Mouse (Mus musculus): ENCODE results near the gene Calu.

Gene Calu

GRCm38 (mm10) chr6:29347665-29348370 lies at the start of gene Calu:
Calu (plus strand) TSS chr6:29348069.
- H3K9me3 ChIP-seq (ENCODE audit: low read length): no peaks in the 10 kb centered on the region
- no peaks in the 10 kb centered on the region for H3K36me3 ChIP-seq (ENCODE audit: insufficient read depth, low read length)
- peaks cover 38% of the 10 kb centered on the region for H3K4me1 ChIP-seq (replicated peaks; ENCODE audit: low read depth, low read length)
- peaks cover 5% of the 10 kb centered on the region for H3K27me3 ChIP-seq (ENCODE audit: insufficient read depth, low read length)
- no peak for TF ChIP-seq NANOG (IDR thresholded peaks at IDR 0.05; ENCODE audit: borderline replicate concordance, low read length)
- no peak for TF ChIP-seq CTCF (conservative IDR thresholded peaks at IDR 0.05; ENCODE audit: low read length)
- TF ChIP-seq POU5F1 (IDR thresholded peaks at IDR 0.05; ENCODE audit: borderline replicate concordance, low read length): no peak
- peak within 1 kb of the TSS; percentile 98 for H3K4me3 ChIP-seq (replicated peaks; ENCODE audit: low read length)

GRCm38 (mm10) chr6:29299112-29299511 lies 48.8 kb upstream of the Calu start:
- TF ChIP-seq CTCF (conservative IDR thresholded peaks at IDR 0.05; ENCODE audit: low read length) (no peak), NANOG (IDR thresholded peaks at IDR 0.05; ENCODE audit: borderline replicate concordance, low read length) (no peak), POU5F1 (IDR thresholded peaks at IDR 0.05; ENCODE audit: borderline replicate concordance, low read length) (no peak)
- Histone ChIP-seq H3K36me3 (ENCODE audit: insufficient read depth, low read length) (no peaks in the 10 kb centered on the region), H3K4me1 (replicated peaks; ENCODE audit: low read depth, low read length) (peaks cover 18% of the 10 kb centered on the region), H3K4me3 (replicated peaks; ENCODE audit: low read length) (no peak overlapping the region), H3K9me3 (ENCODE audit: low read length) (no peaks in the 10 kb centered on the region), H3K27me3 (ENCODE audit: insufficient read depth, low read length) (0 out of 2 replicates have a peak, but pooled peaks cover 8% of the 10 kb centered on the region)

DNA sequence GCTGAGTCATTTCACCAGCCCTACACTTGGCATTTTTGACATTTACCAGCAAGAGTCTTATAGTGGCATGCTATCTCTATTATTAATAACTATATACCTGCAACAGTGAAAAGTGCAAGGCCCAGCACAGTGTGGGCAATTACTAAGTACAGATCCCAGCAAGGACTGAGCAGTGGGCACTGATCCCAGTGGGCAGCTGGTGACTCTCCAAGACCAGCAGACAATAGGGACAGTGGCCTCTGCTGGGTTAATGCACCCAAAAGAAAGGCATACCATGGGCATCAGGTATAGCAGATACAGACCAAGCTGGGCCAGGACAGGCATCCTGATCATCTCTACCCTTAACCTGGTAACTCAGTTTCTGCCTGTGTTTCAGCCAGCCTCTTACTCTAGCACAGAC lies 44.6 kb upstream of the Calu start:
- no peaks in the 10 kb centered on the region for H3K9me3 ChIP-seq (ENCODE audit: low read length)
- 0 out of 2 replicates have a peak, but pooled peaks cover 8% of the 10 kb centered on the region for H3K27me3 ChIP-seq (ENCODE audit: insufficient read depth, low read length)
- peaks cover 4% of the 10 kb centered on the region; the same call in 1 of the 2 replicates for H3K4me1 ChIP-seq (replicated peaks; ENCODE audit: low read depth, low read length)
- no peak overlapping the region for H3K4me3 ChIP-seq (replicated peaks; ENCODE audit: low read length)
- no peaks in the 10 kb centered on the region for H3K36me3 ChIP-seq (ENCODE audit: insufficient read depth, low read length)
- TF ChIP-seq POU5F1 (IDR thresholded peaks at IDR 0.05; ENCODE audit: borderline replicate concordance, low read length): no peak

GRCm38 (mm10) chr6:29303726-29304125 lies 44.1 kb upstream of the Calu start:
- Histone ChIP-seq H3K27me3 (ENCODE audit: insufficient read depth, low read length) (0 out of 2 replicates have a peak, but pooled peaks cover 8% of the 10 kb centered on the region), H3K9me3 (ENCODE audit: low read length) (no peaks in the 10 kb centered on the region)
- TF ChIP-seq CTCF (conservative IDR thresholded peaks at IDR 0.05; ENCODE audit: low read length): peak; percentile 28; the same call in 1 of the 2 replicates
- TF ChIP-seq NANOG (IDR thresholded peaks at IDR 0.05; ENCODE audit: borderline replicate concordance, low read length): no peak
- TF ChIP-seq POU5F1 (IDR thresholded peaks at IDR 0.05; ENCODE audit: borderline replicate concordance, low read length): no peak

GRCm38 (mm10) chr6:29305462-29305861 lies 42.4 kb upstream of the Calu start:
- TF ChIP-seq NANOG (IDR thresholded peaks at IDR 0.05; ENCODE audit: borderline replicate concordance, low read length) (no peak), CTCF (conservative IDR thresholded peaks at IDR 0.05; ENCODE audit: low read length) (peak; percentile 71), POU5F1 (IDR thresholded peaks at IDR 0.05; ENCODE audit: borderline replicate concordance, low read length) (no peak)
- no peaks in the 10 kb centered on the region for H3K36me3 ChIP-seq (ENCODE audit: insufficient read depth, low read length)
- 0 out of 2 replicates have a peak, but pooled peaks cover 6% of the 10 kb centered on the region for H3K27me3 ChIP-seq (ENCODE audit: insufficient read depth, low read length)

More at GRCm38 (mm10) chr6:29303726-29304125, 44.1 kb upstream of the Calu start:
- Histone ChIP-seq H3K4me1 (replicated peaks; ENCODE audit: low read depth, low read length) (peaks cover 7% of the 10 kb centered on the region), H3K36me3 (ENCODE audit: insufficient read depth, low read length) (no peaks in the 10 kb centered on the region), H3K4me3 (replicated peaks; ENCODE audit: low read length) (no peak overlapping the region)

GRCm38 (mm10) chr6:29308846-29309605 lies 38.8 kb upstream of the Calu start:
- TF ChIP-seq CTCF (conservative IDR thresholded peaks at IDR 0.05; ENCODE audit: low read length): no peak
- no peak for TF ChIP-seq POU5F1 (IDR thresholded peaks at IDR 0.05; ENCODE audit: borderline replicate concordance, low read length)
- no peak overlapping the region for H3K4me3 ChIP-seq (replicated peaks; ENCODE audit: low read length)
- no peaks in the 10 kb centered on the region for H3K36me3 ChIP-seq (ENCODE audit: insufficient read depth, low read length)
- peaks cover 14% of the 10 kb centered on the region for H3K4me1 ChIP-seq (replicated peaks; ENCODE audit: low read depth, low read length)
- H3K9me3 ChIP-seq (ENCODE audit: low read length): no peaks in the 10 kb centered on the region
- no peaks in the 10 kb centered on the region for H3K27me3 ChIP-seq (ENCODE audit: insufficient read depth, low read length)

More at GRCm38 (mm10) chr6:29305462-29305861, 42.4 kb upstream of the Calu start:
- H3K9me3 ChIP-seq (ENCODE audit: low read length): no peaks in the 10 kb centered on the region
- no peak overlapping the region for H3K4me3 ChIP-seq (replicated peaks; ENCODE audit: low read length)
- peaks cover 14% of the 10 kb centered on the region for H3K4me1 ChIP-seq (replicated peaks; ENCODE audit: low read depth, low read length)

- H3K36me3 ChIP-seq (ENCODE audit: insufficient read depth, low read length): no peaks in the 10 kb centered on the region
- H3K4me1 ChIP-seq (replicated peaks; ENCODE audit: low read depth, low read length): peaks cover 6% of the 10 kb centered on the region
- H3K4me3 ChIP-seq (replicated peaks; ENCODE audit: low read length): no peak overlapping the region
- no peak for TF ChIP-seq CTCF (conservative IDR thresholded peaks at IDR 0.05; ENCODE audit: low read length)
- no peak for TF ChIP-seq NANOG (IDR thresholded peaks at IDR 0.05; ENCODE audit: borderline replicate concordance, low read length)
- TF ChIP-seq POU5F1 (IDR thresholded peaks at IDR 0.05; ENCODE audit: borderline replicate concordance, low read length): no peak
- H3K27me3 ChIP-seq (ENCODE audit: insufficient read depth, low read length): peaks cover 3% of the 10 kb centered on the region; the same call in 1 of the 2 replicates
- H3K9me3 ChIP-seq (ENCODE audit: low read length): no peaks in the 10 kb centered on the region
These were observed 34.1 kb upstream of the Calu start for GRCm38 (mm10) chr6:29313690-29314202.

DNA sequence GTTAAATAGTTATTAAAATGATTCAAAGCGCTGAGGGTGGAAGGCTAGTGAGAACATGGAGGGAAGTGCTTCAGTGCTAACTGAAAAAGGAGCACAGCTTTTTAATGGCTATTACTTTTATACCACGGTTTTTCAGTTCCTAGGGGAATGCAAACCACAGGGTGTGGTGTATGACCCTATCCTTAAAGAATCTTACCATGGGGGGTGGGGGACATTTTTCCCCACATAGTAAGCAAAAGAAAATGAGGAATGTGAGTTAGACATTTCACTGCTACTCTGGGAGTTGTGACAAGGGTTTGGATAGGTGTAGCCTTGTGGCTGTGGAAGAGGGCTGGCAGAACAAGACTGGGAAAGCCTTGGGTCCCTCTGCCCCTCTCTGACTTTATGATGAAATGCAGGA lies 30.6 kb upstream of the Calu start:
- peaks cover 12% of the 10 kb centered on the region for H3K27me3 ChIP-seq (ENCODE audit: insufficient read depth, low read length)
- no peaks in the 10 kb centered on the region for H3K4me1 ChIP-seq (replicated peaks; ENCODE audit: low read depth, low read length)
- H3K36me3 ChIP-seq (ENCODE audit: insufficient read depth, low read length): no peaks in the 10 kb centered on the region
- no peak overlapping the region for H3K4me3 ChIP-seq (replicated peaks; ENCODE audit: low read length)
- H3K9me3 ChIP-seq (ENCODE audit: low read length): no peaks in the 10 kb centered on the region
- TF ChIP-seq CTCF (conservative IDR thresholded peaks at IDR 0.05; ENCODE audit: low read length) (no peak), NANOG (IDR thresholded peaks at IDR 0.05; ENCODE audit: borderline replicate concordance, low read length) (no peak), POU5F1 (IDR thresholded peaks at IDR 0.05; ENCODE audit: borderline replicate concordance, low read length) (no peak)
